Mouse (Mus musculus) kidney, postnatal 36 days (tissue): ENCODE results near the gene Stab1.

ENCODE experiments used
- DNase-seq, 2 experiments: peaks; one replicate each; pipeline ENCODE4 v3.0.0; 2021 to 2022; ENCODE audit warnings: mixed read lengths in 2 of 2

Stab1 gene

GRCm38 (mm10) chr14:31168425-31168824 lies at the start of gene Stab1:
Stab1 (minus strand) TSS chr14:31168641.
- peak; percentile 69 to 71 for DNase-seq

- DNase-seq = peak; percentile 87 to 89
These were observed 49.2 kb upstream of the Stab1 start, which contains the start of gene Sema3g for GRCm38 (mm10) chr14:31217666-31218065. Sema3g (plus strand) TSS chr14:31217860.

DNA sequence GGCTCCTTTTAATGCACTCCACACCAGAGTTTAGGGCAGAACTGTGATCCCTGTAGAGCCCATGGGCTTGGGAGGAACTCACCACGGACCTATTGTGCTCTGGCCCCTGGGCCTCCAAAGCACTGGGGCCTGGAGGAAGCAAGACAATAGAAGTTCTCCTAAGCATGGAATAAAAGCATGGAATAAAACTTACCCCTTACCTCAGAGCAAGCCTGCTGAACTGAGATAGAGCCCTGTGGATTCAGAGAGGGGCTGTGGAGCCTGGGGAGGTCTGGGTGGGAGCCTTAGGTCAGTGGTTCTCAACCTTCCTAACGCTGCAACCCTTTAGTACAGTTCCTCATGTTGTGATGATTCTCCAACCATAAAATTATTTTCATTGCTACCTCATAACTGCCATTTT lies 48.4 kb upstream of the Stab1 start, which contains the start of gene Nisch:
TSS of gene Nisch (minus strand) at position 101 of the 400 bp plus-strand sequence.
- DNase-seq = no peak

DNA sequence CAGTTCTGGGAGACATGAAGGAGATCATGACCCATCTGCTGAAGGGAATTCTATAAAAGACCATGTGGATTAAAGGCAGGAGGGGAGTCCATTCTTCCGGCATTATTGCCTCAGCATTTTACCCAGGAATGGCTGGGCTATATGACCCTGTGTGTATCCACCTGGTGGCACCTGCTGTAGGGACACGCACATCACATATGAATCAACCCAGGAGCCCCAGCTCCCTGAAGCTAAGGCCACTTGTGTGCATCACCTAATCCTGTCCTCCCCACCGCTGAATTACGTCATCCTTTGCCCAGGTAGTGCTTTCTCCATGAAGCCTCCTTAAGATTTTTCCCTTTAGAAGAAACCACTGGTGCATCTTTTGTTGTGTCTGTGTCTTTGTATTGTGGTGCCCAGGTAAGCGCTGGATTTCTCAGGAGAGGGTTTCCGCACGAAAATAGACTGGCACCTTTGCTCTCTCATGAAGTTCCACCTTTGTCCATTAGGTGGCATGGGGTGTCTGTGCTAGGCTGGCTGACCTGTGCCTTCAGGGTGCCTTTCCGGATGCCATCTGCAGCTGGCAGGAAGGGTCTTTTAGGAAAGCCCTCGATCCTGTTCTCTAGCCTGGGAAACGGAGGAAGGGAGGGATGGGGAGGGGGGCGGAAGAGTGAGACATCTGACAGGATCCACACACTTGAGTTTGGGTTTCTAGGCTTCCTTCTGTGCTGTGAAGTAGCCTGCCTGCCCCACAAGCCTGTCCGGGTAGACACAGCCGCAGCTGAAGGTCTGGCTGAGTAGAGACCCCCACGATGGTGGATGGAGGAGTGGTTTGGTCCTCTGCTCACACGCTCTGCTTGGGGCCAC lies 46.9 kb upstream of the Stab1 start:
- peak; percentile 82 to 86 for DNase-seq

GRCm38 (mm10) chr14:31214684-31215083 lies 46.2 kb upstream of the Stab1 start:
- DNase-seq = no peak

- DNase-seq = no peak
These were observed 45.4 kb upstream of the Stab1 start for GRCm38 (mm10) chr14:31213868-31214267.

DNA sequence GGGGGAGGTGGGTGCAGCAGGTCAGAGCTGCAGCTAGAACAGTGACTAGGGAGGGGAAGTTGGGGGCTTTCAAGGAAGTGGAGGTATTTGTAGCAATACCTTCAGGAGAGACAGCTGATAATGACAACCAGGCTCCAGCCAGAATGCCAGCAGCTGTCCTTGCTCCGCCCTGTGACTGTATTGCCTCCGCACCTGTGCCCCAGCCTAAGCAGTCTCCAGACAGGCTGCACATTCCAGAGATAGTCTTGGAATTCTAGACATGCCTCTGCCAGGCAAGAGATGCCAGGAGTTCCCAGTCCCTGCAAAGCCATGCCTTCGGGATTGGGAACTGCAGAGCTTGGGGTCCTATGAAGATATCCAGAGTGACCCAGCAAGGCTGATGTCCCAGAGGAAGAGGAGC lies 44.1 kb upstream of the Stab1 start:
- no peak for DNase-seq

- no peak for DNase-seq
These were observed 43.4 kb upstream of the Stab1 start for GRCm38 (mm10) chr14:31211854-31212253.

DNA sequence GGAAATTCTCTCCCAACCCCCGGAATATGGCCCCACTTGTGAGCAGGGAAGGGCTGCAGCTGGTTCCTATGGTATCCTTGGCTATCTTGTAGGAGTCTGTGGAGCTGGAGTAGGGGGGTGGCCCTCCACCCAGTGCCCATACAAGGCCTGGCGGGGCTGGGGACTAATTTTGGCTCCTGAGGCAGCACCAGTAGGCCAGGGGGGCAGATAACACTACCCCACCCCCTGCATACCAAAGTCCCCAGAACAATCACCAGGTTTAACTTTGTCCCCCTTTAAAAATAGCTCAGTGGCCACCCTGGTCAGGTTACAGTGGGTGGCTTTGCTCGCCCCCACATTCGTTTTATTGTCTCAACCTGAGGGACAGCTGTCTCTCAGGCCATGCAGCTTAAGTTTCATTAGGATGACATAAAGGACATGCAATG lies 40.7 kb upstream of the Stab1 start:
- DNase-seq = no peak

DNA sequence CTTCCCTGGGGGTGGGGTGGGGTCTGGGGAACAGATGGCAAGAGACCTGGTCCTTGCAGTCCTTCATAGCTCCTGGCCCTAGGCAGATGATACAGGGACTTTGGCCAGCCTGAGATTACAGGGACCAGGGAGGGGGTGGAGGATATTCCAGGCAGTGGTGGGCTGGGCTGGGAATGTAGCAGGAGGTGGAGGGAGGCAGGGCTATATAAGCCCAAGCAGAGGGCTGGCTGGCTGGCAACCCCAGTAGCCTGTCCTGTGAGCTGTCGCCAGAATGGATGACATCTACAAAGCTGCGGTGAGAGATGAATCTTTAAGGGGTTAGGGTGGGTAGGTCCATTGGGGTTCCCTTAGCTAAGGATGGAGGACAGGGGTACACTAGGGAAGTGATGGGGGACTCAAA lies 39.6 kb upstream of the Stab1 start, which contains the start of gene Tnnc1:
TSS of gene Tnnc1 (plus strand) at position 229 of the 400 bp plus-strand sequence.
- DNase-seq = no peak

DNA sequence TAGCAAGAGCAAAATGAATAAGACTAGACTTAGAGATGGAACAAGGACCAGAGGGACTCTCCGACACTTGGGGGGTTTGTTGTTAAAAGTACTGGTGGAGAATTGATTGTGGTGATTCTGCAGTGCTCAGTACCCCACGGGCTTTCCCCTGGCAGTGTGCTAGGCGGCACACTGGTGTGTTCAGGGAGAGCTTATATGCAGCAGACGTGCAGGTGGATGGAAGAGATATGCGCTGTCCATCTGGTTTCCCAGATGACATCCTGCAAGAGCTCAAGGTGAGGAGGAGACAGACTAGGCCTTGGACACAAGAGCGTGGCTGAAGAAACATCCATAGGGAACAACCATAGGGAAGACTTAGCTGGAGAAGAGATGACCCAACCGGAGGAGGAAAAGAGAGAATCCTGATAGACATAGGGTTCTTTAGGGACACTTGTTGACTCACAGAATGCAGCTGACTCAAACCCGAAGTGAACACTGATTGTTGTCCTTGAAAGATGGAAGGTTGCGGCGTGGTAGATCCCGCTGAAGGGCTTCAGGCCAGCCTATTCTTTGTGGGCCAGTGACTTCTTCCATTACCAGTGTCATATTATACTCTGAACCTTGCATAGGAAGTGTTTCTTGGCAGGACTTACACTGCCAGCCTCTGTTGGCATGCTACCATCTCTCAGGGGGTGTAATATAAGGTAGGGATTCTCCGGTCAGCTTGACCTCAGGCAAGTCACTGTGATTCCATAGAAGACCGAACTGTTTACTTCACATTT lies 38.8 kb upstream of the Stab1 start:
- DNase-seq = no peak

- DNase-seq = peak; percentile 97 to 99
These were observed 38.1 kb upstream of the Stab1 start for GRCm38 (mm10) chr14:31206472-31206981.

- peak; percentile 60 to 76 for DNase-seq
These were observed 37.4 kb upstream of the Stab1 start for GRCm38 (mm10) chr14:31205562-31206467.

DNA sequence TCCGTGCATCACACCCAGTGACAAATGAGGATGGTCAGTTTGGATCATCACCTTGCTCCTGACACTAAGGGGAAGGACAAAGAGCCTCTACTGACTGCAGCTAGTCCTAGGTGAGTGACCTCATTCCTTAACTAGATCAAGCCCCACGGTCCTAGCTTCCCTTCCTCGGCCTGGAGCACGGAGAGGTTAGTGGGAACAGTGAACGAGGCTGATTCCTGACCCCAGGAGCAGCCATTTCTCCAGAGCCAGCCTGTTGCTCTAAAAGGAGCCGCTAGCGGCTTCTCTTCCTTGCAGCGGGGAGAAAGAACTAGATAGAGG lies 36.8 kb upstream of the Stab1 start:
- no peak for DNase-seq

DNA sequence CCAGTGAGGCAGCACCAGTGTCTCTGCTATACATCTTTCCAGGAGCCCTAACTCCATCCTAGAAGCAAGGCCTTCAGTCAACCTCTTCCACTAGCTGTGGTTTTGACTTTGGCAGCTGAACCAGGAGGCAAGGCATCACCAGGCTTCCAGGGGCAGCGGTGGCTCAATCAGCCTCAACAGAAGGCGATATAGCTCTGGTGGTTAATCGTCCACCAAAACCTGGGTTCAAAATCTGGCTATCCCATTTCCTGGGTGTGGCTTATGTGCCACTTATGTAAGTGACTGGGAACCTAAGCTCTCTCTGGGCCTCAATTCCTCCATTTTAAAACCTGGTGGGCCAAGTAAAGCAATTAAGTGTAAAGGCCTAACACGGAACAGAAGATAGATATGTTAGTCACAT lies 36.4 kb upstream of the Stab1 start:
- DNase-seq = no peak

- DNase-seq = no peak
These were observed 31.6 kb upstream of the Stab1 start for GRCm38 (mm10) chr14:31200038-31200437.

- no peak for DNase-seq
These were observed 31.2 kb upstream of the Stab1 start for GRCm38 (mm10) chr14:31199599-31199998.

- peak; percentile 37 to 43 for DNase-seq
These were observed 29.4 kb upstream of the Stab1 start for GRCm38 (mm10) chr14:31197547-31198516.

DNA sequence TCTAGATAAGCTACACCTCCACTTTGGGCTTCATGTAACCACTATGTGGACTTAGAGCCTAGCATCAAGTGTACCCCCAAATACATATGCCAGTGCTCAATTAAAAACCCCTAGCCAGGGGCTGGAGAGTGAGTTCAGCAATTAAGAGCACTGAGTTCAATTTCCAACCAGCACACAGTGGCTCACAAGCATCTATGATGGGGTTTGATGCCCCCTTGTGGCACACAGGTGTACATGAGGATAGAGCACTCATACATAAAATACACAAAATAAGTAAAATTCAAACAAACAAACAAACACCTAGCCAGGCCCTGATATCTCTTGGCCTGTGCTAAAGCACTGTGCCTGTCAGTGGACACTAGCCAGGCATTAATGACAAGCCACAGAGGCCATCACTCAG lies 27.5 kb upstream of the Stab1 start:
- peak; percentile 64 to 76 for DNase-seq

- no peak for DNase-seq
These were observed 27.1 kb upstream of the Stab1 start for GRCm38 (mm10) chr14:31195521-31195920.

DNA sequence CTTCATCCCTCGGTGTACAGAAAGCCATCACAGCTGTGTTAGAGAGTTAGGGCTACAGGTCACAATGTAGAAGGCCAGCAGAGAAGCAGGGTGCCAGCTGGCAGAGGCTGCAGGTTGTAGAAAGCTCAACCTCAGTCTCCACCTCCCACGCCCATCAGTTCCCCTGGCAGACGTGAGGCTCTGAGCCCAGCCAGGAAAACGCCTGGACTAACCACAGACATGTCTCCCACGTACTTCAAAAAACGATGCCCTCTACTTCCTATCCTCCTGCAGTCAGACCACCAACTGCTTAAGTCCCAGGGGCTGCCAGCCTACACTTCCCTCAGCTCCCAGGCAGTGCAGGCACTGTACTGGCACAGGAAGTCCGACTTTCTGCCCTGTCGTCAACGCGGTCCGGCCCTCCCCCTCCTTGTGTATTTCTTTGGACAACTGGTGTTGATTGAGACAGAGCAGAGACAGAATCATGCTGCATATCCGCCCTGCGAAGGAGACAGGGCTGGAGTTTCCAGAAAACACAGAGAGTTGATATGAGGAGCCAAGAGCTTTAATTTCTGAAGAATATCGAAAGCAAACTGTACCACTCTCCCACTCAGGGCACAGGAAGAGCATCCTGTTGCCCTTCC lies 26.6 kb upstream of the Stab1 start:
- peak; percentile 78 to 83 for DNase-seq
